Mouse (Mus musculus): ENCODE data around the gene Riiad1. TPM values are rescaled to one million over a fixed set of nuclear protein-coding genes. Genes with fewer than 3 reads are reported as not detected.

The Riiad1 gene
- polyA plus RNA-seq, 1 experiment from 2014 or later = 3.5 TPM

GRCm38 (mm10) chr3:94485922-94486321 lies 5.8 kb upstream of the Riiad1 start:
- Histone ChIP-seq H3K27ac (ENCODE audit: low read depth, low read length) (no peak overlapping the region), H3K9ac (ENCODE audit: low read depth, low read length) (no peak overlapping the region), H3K4me2 (replicated peaks; ENCODE audit: low read depth) (no peak overlapping the region), H3K36me3 (ENCODE audit: control insufficient read depth, insufficient read depth) (peaks cover 2% of the 10 kb centered on the region; the same call in 1 of the 2 replicates), H3K4me3 (ENCODE audit: low read depth, low read length) (no peak overlapping the region), H3K9me3 (ENCODE audit: control insufficient read depth) (no peaks in the 10 kb centered on the region), H3K4me1 (replicated peaks; ENCODE audit: control insufficient read depth, insufficient read depth, low read length) (no peaks in the 10 kb centered on the region), H3K27me3 (replicated peaks; ENCODE audit: control insufficient read depth, insufficient read depth, low read length) (no peaks in the 10 kb centered on the region)
- 76% methylated on average over 7 of the region's 7 CpGs for WGBS
- ATAC-seq = no peak
- no peak for TF ChIP-seq CTCF (IDR thresholded peaks at IDR 0.05; ENCODE audit: low read depth)

DNA sequence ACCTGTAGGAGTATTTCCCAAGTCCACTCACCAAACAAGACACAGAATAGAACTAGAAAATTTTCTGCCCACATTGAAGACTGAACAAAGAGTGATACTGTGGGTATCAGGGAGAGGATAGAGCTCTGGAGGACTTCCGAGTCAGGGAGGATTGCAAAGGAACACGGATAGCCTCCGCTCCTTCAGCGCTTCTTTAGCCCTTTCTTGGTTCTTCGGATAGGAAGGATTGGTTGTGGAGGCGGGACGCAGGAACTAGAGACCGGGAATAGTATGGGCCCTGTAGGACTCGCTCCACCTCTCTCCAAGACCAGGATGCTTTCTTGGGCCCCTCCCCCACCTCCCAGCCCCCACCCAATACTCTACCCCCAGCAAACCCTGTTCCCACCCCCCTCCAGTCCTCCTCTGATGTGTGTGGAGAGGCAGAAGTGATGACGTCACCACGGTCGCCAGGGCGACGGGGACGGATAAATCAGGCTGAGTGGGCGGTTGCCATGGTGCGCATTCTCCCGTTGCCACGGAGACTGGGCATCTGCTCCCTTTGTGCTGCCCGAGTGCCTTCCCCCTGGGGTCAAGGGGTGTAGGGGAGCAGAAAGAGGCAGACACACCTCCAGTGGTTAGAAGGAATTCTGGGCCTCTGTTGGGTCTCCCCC lies 3.8 kb upstream of the Riiad1 start:
- H3K4me3 ChIP-seq (ENCODE audit: low read depth, low read length) = no peak overlapping the region
- no peaks in the 10 kb centered on the region for H3K36me3 ChIP-seq (ENCODE audit: control insufficient read depth, insufficient read depth)
- no peaks in the 10 kb centered on the region for H3K4me1 ChIP-seq (replicated peaks; ENCODE audit: control insufficient read depth, insufficient read depth, low read length)
- no peak overlapping the region for H3K27ac ChIP-seq (ENCODE audit: low read depth, low read length)
- no peak overlapping the region for H3K4me2 ChIP-seq (replicated peaks; ENCODE audit: low read depth)
- H3K27me3 ChIP-seq (replicated peaks; ENCODE audit: control insufficient read depth, insufficient read depth, low read length) = peaks cover 5% of the 10 kb centered on the region
- H3K9me3 ChIP-seq (ENCODE audit: control insufficient read depth) = no peaks in the 10 kb centered on the region
- WGBS = 34% methylated on average over 20 of the region's 20 CpGs
- ATAC-seq = no peak
- no peak for TF ChIP-seq CTCF (IDR thresholded peaks at IDR 0.05; ENCODE audit: low read depth)
- no peak overlapping the region for H3K9ac ChIP-seq (ENCODE audit: low read depth, low read length)

- 76% methylated on average over 17 of the region's 17 CpGs for WGBS
- no peak overlapping the region for H3K9ac ChIP-seq (ENCODE audit: low read depth, low read length)
- no peak for TF ChIP-seq CTCF (IDR thresholded peaks at IDR 0.05; ENCODE audit: low read depth)
- H3K36me3 ChIP-seq (ENCODE audit: control insufficient read depth, insufficient read depth) = no peaks in the 10 kb centered on the region
- peak; percentile 54 for ATAC-seq
- no peak overlapping the region for H3K27ac ChIP-seq (ENCODE audit: low read depth, low read length)
- no peaks in the 10 kb centered on the region for H3K9me3 ChIP-seq (ENCODE audit: control insufficient read depth)
- H3K4me1 ChIP-seq (replicated peaks; ENCODE audit: control insufficient read depth, insufficient read depth, low read length) = no peaks in the 10 kb centered on the region
- peaks cover 10% of the 10 kb centered on the region for H3K27me3 ChIP-seq (replicated peaks; ENCODE audit: control insufficient read depth, insufficient read depth, low read length)
- no peak overlapping the region for H3K4me3 ChIP-seq (ENCODE audit: low read depth, low read length)
- no peak overlapping the region for H3K4me2 ChIP-seq (replicated peaks; ENCODE audit: low read depth)
Observed at GRCm38 (mm10) chr3:94482764-94483385, 2.7 kb upstream of the Riiad1 start.

- no peak overlapping the region for H3K4me2 ChIP-seq (replicated peaks; ENCODE audit: low read depth)
- 64% methylated on average over 4 of the region's 4 CpGs for WGBS
Observed at GRCm38 (mm10) chr3:94481429-94481828, 1.3 kb upstream of the Riiad1 start.

GRCm38 (mm10) chr3:94479564-94479963 lies 577 bp downstream of the Riiad1 start:
- Histone ChIP-seq H3K4me1 (replicated peaks; ENCODE audit: control insufficient read depth, insufficient read depth, low read length) (no peaks in the 10 kb centered on the region), H3K4me3 (ENCODE audit: low read depth, low read length) (peak overlapping the region; percentile 20), H3K27me3 (replicated peaks; ENCODE audit: control insufficient read depth, insufficient read depth, low read length) (peaks cover 10% of the 10 kb centered on the region), H3K36me3 (ENCODE audit: control insufficient read depth, insufficient read depth) (no peaks in the 10 kb centered on the region), H3K27ac (ENCODE audit: low read depth, low read length) (no peak overlapping the region), H3K9me3 (ENCODE audit: control insufficient read depth) (no peaks in the 10 kb centered on the region), H3K4me2 (replicated peaks; ENCODE audit: low read depth) (peak overlapping the region; percentile 49), H3K9ac (ENCODE audit: low read depth, low read length) (no peak overlapping the region)
- ATAC-seq = no peak
- 4% methylated on average over 11 of the region's 11 CpGs for WGBS
- no peak for TF ChIP-seq CTCF (IDR thresholded peaks at IDR 0.05; ENCODE audit: low read depth)

More at GRCm38 (mm10) chr3:94481429-94481828, 1.3 kb upstream of the Riiad1 start:
- Histone ChIP-seq H3K27me3 (replicated peaks; ENCODE audit: control insufficient read depth, insufficient read depth, low read length) (peaks cover 10% of the 10 kb centered on the region), H3K27ac (ENCODE audit: low read depth, low read length) (no peak overlapping the region), H3K4me1 (replicated peaks; ENCODE audit: control insufficient read depth, insufficient read depth, low read length) (no peaks in the 10 kb centered on the region), H3K9ac (ENCODE audit: low read depth, low read length) (no peak overlapping the region), H3K4me3 (ENCODE audit: low read depth, low read length) (no peak overlapping the region), H3K36me3 (ENCODE audit: control insufficient read depth, insufficient read depth) (no peaks in the 10 kb centered on the region), H3K9me3 (ENCODE audit: control insufficient read depth) (no peaks in the 10 kb centered on the region)
- TF ChIP-seq CTCF (IDR thresholded peaks at IDR 0.05; ENCODE audit: low read depth) = no peak
- ATAC-seq = no peak

GRCm38 (mm10) chr3:94478591-94479169 lies 1.5 kb downstream of the Riiad1 start:
- H3K4me1 ChIP-seq (replicated peaks; ENCODE audit: control insufficient read depth, insufficient read depth, low read length) = no peaks in the 10 kb centered on the region
- H3K4me2 ChIP-seq (replicated peaks; ENCODE audit: low read depth) = no peak overlapping the region
- WGBS = 23% methylated on average over 9 of the region's 9 CpGs
- H3K4me3 ChIP-seq (ENCODE audit: low read depth, low read length) = no peak overlapping the region
- H3K9me3 ChIP-seq (ENCODE audit: control insufficient read depth) = no peaks in the 10 kb centered on the region
- ATAC-seq = no peak
- TF ChIP-seq CTCF (IDR thresholded peaks at IDR 0.05; ENCODE audit: low read depth) = no peak
- H3K27ac ChIP-seq (ENCODE audit: low read depth, low read length) = no peak overlapping the region
- no peaks in the 10 kb centered on the region for H3K36me3 ChIP-seq (ENCODE audit: control insufficient read depth, insufficient read depth)
- no peak overlapping the region for H3K9ac ChIP-seq (ENCODE audit: low read depth, low read length)
- peaks cover 10% of the 10 kb centered on the region for H3K27me3 ChIP-seq (replicated peaks; ENCODE audit: control insufficient read depth, insufficient read depth, low read length)

Measured in intestine, postnatal 0 days (tissue).